Mouse (Mus musculus) E14TG2a.4 (cell line): ENCODE data around the gene Rundc3a.

Experiments
- CTCF ChIP-seq: conservative IDR thresholded peaks from 2 replicates; pipeline ENCODE4 v1.5.1; 2014; ENCODE audit warnings: low read length
- NANOG ChIP-seq: IDR thresholded peaks from 2 replicates; pipeline ENCODE4 v1.6.1; 2014; ENCODE audit warnings: borderline replicate concordance, low read length, mixed read lengths
- POU5F1 ChIP-seq: IDR thresholded peaks from 2 replicates; pipeline ENCODE4 v1.6.1; 2014; ENCODE audit warnings: low read length, borderline replicate concordance

GRCm38 (mm10) chr11:102355501-102355900, 37.7 kb upstream of the Rundc3a start:
- TF ChIP-seq CTCF = no peak
- no peak for TF ChIP-seq POU5F1
- no peak for TF ChIP-seq NANOG
